Mouse (Mus musculus): ENCODE measurements at regions not wholly inside any gene's neighbourhood (a gene's known extent, or its start where the extent isn't known, plus 50 kb on each side); places are given as distances from the start of the nearest gene placed in this dataset.

DNA sequence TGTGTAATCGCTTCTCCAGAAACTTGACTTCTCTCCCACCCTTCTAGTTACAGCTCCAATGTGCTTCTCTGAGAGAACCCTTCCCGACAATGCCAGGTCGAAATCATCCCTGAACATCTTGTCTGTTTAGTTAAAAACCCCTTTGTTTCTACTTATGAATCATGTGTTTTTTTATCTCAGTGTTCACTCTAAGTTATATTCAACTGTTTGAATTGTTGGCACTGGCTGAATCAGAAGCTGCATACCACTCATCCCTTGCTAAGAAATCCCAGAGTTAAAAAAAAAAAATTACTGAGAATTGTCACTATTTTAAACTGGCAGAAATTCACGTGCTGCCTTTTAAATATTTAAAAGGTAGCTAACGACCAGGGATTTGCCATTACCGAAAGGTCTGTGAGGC, 116.3 kb upstream of the Klf6 start:
- WGBS = 90% methylated on average over 6 of the region's 6 CpGs
- no peak for ATAC-seq
- no peak overlapping the region for H3K4me2 ChIP-seq (replicated peaks)
- no peak overlapping the region for H3K27ac ChIP-seq
- H3K9ac ChIP-seq (replicated peaks) = no peak overlapping the region
- no peaks in the 10 kb centered on the region for H3K9me3 ChIP-seq
- no peaks in the 10 kb centered on the region for H3K4me1 ChIP-seq (replicated peaks)
- H3K4me3 ChIP-seq (replicated peaks) = no peak overlapping the region
- H3K36me3 ChIP-seq = no peaks in the 10 kb centered on the region
- H3K27me3 ChIP-seq = no peaks in the 10 kb centered on the region

GRCm38 (mm10) chr13:5757176-5757575, 104.1 kb upstream of the Klf6 start:
- H3K36me3 ChIP-seq = no peaks in the 10 kb centered on the region
- H3K27ac ChIP-seq = no peak overlapping the region
- H3K4me3 ChIP-seq (replicated peaks) = no peak overlapping the region
- no peaks in the 10 kb centered on the region for H3K4me1 ChIP-seq (replicated peaks)
- H3K4me2 ChIP-seq (replicated peaks) = no peak overlapping the region
- H3K27me3 ChIP-seq = no peaks in the 10 kb centered on the region
- H3K9ac ChIP-seq (replicated peaks) = no peak overlapping the region
- 94% methylated on average over 3 of the region's 3 CpGs for WGBS
- no peaks in the 10 kb centered on the region for H3K9me3 ChIP-seq
- no peak for ATAC-seq

- no peak overlapping the region for H3K27ac ChIP-seq
- no peak for ATAC-seq
- no peaks in the 10 kb centered on the region for H3K4me1 ChIP-seq (replicated peaks)
- H3K4me3 ChIP-seq (replicated peaks) = no peak overlapping the region
- no peak overlapping the region for H3K4me2 ChIP-seq (replicated peaks)
- no peaks in the 10 kb centered on the region for H3K9me3 ChIP-seq
- H3K27me3 ChIP-seq = no peaks in the 10 kb centered on the region
- H3K9ac ChIP-seq (replicated peaks) = no peak overlapping the region
- 82% methylated on average over 1 of the region's 1 CpGs for WGBS
- H3K36me3 ChIP-seq = no peaks in the 10 kb centered on the region
These were observed 103.3 kb upstream of the Klf6 start for GRCm38 (mm10) chr13:5757963-5758362.

- H3K27ac ChIP-seq = no peak overlapping the region
- H3K4me2 ChIP-seq (replicated peaks) = no peak overlapping the region
- H3K36me3 ChIP-seq = no peaks in the 10 kb centered on the region
- H3K4me3 ChIP-seq (replicated peaks) = no peak overlapping the region
- H3K27me3 ChIP-seq = no peaks in the 10 kb centered on the region
- H3K9ac ChIP-seq (replicated peaks) = no peak overlapping the region
- H3K4me1 ChIP-seq (replicated peaks) = no peaks in the 10 kb centered on the region
- no peaks in the 10 kb centered on the region for H3K9me3 ChIP-seq
- no peak for ATAC-seq
These were observed 101.3 kb upstream of the Klf6 start for GRCm38 (mm10) chr13:5760030-5760429.

DNA sequence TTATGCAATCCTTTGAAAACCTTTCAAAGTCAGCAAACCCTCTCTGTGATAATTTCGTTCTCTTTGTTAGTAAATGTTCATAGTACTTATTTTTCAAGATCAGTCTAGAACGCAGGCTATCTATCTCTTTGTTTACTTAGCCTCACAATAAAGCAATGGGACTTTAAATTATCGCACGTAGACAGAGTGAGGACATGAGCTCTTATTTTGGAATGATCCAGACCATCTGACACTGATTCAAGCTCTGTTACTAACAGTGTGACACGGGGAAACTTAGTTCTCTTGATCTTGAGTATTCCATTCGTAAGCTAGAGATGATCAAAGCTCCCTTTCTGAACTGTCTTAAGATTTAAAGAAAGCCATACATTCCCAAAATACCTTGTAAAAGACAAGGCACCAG, 94.9 kb upstream of the Klf6 start:
- Histone ChIP-seq H3K27ac (no peak overlapping the region), H3K4me3 (replicated peaks) (no peak overlapping the region), H3K36me3 (no peaks in the 10 kb centered on the region), H3K4me1 (replicated peaks) (no peaks in the 10 kb centered on the region), H3K4me2 (replicated peaks) (no peak overlapping the region), H3K27me3 (no peaks in the 10 kb centered on the region), H3K9me3 (no peaks in the 10 kb centered on the region), H3K9ac (replicated peaks) (no peak overlapping the region)
- WGBS = 86% methylated on average over 6 of the region's 6 CpGs
- no peak for ATAC-seq

DNA sequence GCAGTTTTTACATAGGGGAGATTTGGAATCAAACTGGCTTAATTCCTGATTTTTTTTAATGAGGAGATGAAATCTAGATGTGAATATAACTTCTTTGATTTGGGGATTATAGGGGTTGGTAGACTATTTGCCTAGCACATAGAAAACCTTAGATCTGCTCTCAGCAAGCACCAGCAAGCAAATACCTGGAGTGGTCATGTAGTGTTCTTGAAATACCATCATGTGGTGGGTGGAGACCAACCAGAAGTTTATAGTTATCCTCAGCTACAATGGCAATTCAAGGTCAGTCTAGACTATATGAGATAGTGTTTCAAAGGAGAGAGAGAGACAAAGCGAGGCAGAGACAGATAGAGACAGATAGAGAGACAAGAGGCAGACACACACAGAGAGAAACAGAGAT, 94.1 kb upstream of the Klf6 start:
- no peak overlapping the region for H3K27ac ChIP-seq
- H3K9me3 ChIP-seq = no peaks in the 10 kb centered on the region
- no peak for ATAC-seq
- H3K9ac ChIP-seq (replicated peaks) = no peak overlapping the region
- no peaks in the 10 kb centered on the region for H3K4me1 ChIP-seq (replicated peaks)
- H3K27me3 ChIP-seq = no peaks in the 10 kb centered on the region
- H3K36me3 ChIP-seq = no peaks in the 10 kb centered on the region
- no peak overlapping the region for H3K4me3 ChIP-seq (replicated peaks)
- 91% methylated on average over 1 of the region's 1 CpGs for WGBS
- H3K4me2 ChIP-seq (replicated peaks) = no peak overlapping the region

DNA sequence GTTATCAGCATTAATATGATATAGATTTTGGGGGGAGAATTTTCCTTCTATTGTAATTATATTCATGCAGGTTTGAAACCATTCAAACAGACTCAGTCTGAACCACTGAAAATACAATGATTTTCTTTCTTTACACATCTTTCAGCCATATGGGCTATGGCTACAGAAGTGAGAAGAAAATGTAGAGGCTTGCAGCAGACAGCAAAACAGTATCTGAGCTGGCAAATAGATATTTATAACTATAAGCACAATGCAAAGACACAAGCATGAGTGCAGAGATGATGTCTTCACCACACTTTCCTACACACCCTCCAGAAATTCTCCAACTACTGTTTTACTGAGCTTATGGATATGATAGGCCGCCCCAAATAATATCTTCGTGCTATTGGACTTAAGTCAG, 92.6 kb upstream of the Klf6 start:
- H3K4me1 ChIP-seq (replicated peaks) = no peaks in the 10 kb centered on the region

GRCm38 (mm10) chr13:5769283-5770260, 91.7 kb upstream of the Klf6 start:
- Histone ChIP-seq H3K9ac (replicated peaks) (no peak overlapping the region), H3K4me3 (replicated peaks) (no peak overlapping the region), H3K27ac (no peak overlapping the region), H3K4me2 (replicated peaks) (no peak overlapping the region), H3K36me3 (no peaks in the 10 kb centered on the region), H3K4me1 (replicated peaks) (no peaks in the 10 kb centered on the region), H3K9me3 (no peaks in the 10 kb centered on the region), H3K27me3 (no peaks in the 10 kb centered on the region)
- 89% methylated on average over 7 of the region's 7 CpGs for WGBS
- ATAC-seq = no peak

More for the DNA sequence above, 92.6 kb upstream of the Klf6 start:
- no peak overlapping the region for H3K4me3 ChIP-seq (replicated peaks)
- no peaks in the 10 kb centered on the region for H3K9me3 ChIP-seq
- 92% methylated on average over 2 of the region's 2 CpGs for WGBS
- H3K27me3 ChIP-seq = no peaks in the 10 kb centered on the region
- no peak overlapping the region for H3K4me2 ChIP-seq (replicated peaks)
- H3K36me3 ChIP-seq = no peaks in the 10 kb centered on the region
- ATAC-seq = no peak
- no peak overlapping the region for H3K27ac ChIP-seq
- no peak overlapping the region for H3K9ac ChIP-seq (replicated peaks)

DNA sequence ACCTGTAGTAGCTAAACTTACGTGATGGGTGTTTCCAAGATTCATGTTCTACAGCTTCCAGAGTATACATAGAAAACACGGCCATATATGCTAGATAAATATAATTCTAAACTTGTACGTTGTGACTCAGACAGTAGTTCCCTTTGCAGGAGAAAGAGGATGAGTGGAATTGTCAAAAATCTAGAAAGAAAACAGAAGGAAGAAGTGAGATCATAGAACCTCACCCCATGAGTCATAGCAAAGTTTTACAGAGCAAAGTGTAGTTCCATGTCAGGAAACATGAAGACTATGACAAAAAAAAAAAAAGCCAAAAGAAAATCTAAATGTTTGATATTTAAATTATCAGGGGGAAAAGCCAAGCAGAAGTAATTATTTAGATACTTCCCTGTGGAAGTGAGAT, 87.5 kb upstream of the Klf6 start:
- no peak overlapping the region for H3K27ac ChIP-seq
- no peaks in the 10 kb centered on the region for H3K9me3 ChIP-seq
- no peaks in the 10 kb centered on the region for H3K36me3 ChIP-seq
- 96% methylated on average over 3 of the region's 3 CpGs for WGBS
- H3K4me2 ChIP-seq (replicated peaks) = no peak overlapping the region
- ATAC-seq = no peak
- H3K4me1 ChIP-seq (replicated peaks) = 0 out of 2 replicates have a peak, but pooled peaks cover under 1% of the 10 kb centered on the region
- H3K27me3 ChIP-seq = no peaks in the 10 kb centered on the region
- H3K9ac ChIP-seq (replicated peaks) = no peak overlapping the region
- H3K4me3 ChIP-seq (replicated peaks) = no peak overlapping the region

GRCm38 (mm10) chr13:5778443-5779171, 82.7 kb upstream of the Klf6 start:
- H3K4me1 ChIP-seq (replicated peaks) = peaks cover 3% of the 10 kb centered on the region; the same call in 1 of the 2 replicates
- H3K4me3 ChIP-seq (replicated peaks) = no peak overlapping the region
- H3K9ac ChIP-seq (replicated peaks) = no peak overlapping the region
- H3K9me3 ChIP-seq = no peaks in the 10 kb centered on the region
- H3K27me3 ChIP-seq = no peaks in the 10 kb centered on the region
- WGBS = 70% methylated on average over 5 of the region's 5 CpGs
- no peak for ATAC-seq
- no peaks in the 10 kb centered on the region for H3K36me3 ChIP-seq
- H3K4me2 ChIP-seq (replicated peaks) = no peak overlapping the region
- no peak overlapping the region for H3K27ac ChIP-seq

DNA sequence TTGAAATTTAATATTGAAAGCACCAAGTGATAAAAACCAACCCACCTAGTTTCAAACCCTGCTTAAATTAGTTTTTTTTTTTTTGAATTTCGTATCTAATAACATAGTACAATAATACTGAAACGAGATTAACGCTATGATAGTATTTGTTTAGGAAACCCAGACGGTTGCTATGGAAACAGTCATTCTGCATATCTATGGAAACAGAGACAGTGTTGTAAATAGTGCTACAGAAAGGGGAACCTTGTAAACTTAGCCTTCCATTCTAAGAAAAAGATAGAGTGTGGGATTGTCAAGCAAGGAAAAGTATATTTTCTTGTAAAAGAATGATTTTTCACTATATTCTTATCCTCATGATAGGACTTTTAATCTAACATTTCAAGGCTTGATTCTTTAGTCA, 81.9 kb upstream of the Klf6 start:
- Histone ChIP-seq H3K4me3 (replicated peaks) (no peak overlapping the region), H3K4me1 (replicated peaks) (peaks cover 3% of the 10 kb centered on the region; the same call in 1 of the 2 replicates), H3K27ac (no peak overlapping the region), H3K4me2 (replicated peaks) (no peak overlapping the region), H3K9ac (replicated peaks) (no peak overlapping the region), H3K9me3 (no peaks in the 10 kb centered on the region), H3K36me3 (no peaks in the 10 kb centered on the region), H3K27me3 (no peaks in the 10 kb centered on the region)
- WGBS = 36% methylated on average over 4 of the region's 4 CpGs
- ATAC-seq = no peak

- H3K4me3 ChIP-seq (replicated peaks) = no peak overlapping the region
- H3K9ac ChIP-seq (replicated peaks) = no peak overlapping the region
- no peaks in the 10 kb centered on the region for H3K27me3 ChIP-seq
- no peak overlapping the region for H3K4me2 ChIP-seq (replicated peaks)
- no peaks in the 10 kb centered on the region for H3K36me3 ChIP-seq
- ATAC-seq = no peak
- no peak overlapping the region for H3K27ac ChIP-seq
- 92% methylated on average over 1 of the region's 1 CpGs for WGBS
- H3K9me3 ChIP-seq = no peaks in the 10 kb centered on the region
- peaks cover 3% of the 10 kb centered on the region; the same call in 1 of the 2 replicates for H3K4me1 ChIP-seq (replicated peaks)
These were observed 78.7 kb upstream of the Klf6 start for GRCm38 (mm10) chr13:5782540-5782939.
